Mouse (Mus musculus): ENCODE results near the gene Dctpp1. TPM values are rescaled to one million over a fixed set of nuclear protein-coding genes. Genes with fewer than 3 reads are reported as not detected.

The Dctpp1 gene
- polyA plus RNA-seq, 1 experiment from 2014 or later: 292 TPM

GRCm38 (mm10) chr7:127232622-127233367, 27.7 kb downstream of the Dctpp1 start, which contains the start of the genes Zfp553 and Sept1:
Gene Zfp553, plus strand, starts transcription at chr7:127233061.
Gene Sept1, minus strand, starts transcription at chr7:127233130.
- Histone ChIP-seq H3K27ac (replicated peaks; ENCODE audit: low read depth, low read length) (peak within 1 kb of the TSS; percentile 98), H3K27me3 (ENCODE audit: control insufficient read depth, insufficient read depth, low read length) (no peaks in the 10 kb centered on the region), H3K4me2 (ENCODE audit: low read depth, severe bottlenecking) (peak within 1 kb of the TSS; percentile 70), H3K4me3 (ENCODE audit: low read depth, low read length) (peak within 1 kb of the TSS; percentile 94), H3K4me1 (ENCODE audit: control insufficient read depth, insufficient read depth, low read length) (peaks cover 7% of the 10 kb centered on the region), H3K9ac (ENCODE audit: low read length) (peak within 1 kb of the TSS; percentile 96), H3K36me3 (ENCODE audit: control insufficient read depth, insufficient read depth, low read length) (peaks cover 39% of the 10 kb centered on the region), H3K9me3 (ENCODE audit: control insufficient read depth, low read length) (peaks cover 2% of the 10 kb centered on the region; the same call in 1 of the 2 replicates)
- ATAC-seq (ENCODE audit: insufficient number of reproducible peaks, low FRiP score, low TSS enrichment, low read depth) (peak; percentile 84), DNase-seq (ENCODE audit: low spot score) (peak; percentile 90)
- under 1% methylated on average over 63 of the region's 64 CpGs for WGBS

GRCm38 (mm10) chr7:127231826-127232621, 28.5 kb downstream of the Dctpp1 start:
- ATAC-seq (ENCODE audit: insufficient number of reproducible peaks, low FRiP score, low TSS enrichment, low read depth) (no peak), DNase-seq (ENCODE audit: low spot score) (no peak)
- WGBS: 14% methylated on average over 20 of the region's 20 CpGs
- Histone ChIP-seq H3K9me3 (ENCODE audit: control insufficient read depth, low read length) (peaks cover 2% of the 10 kb centered on the region; the same call in 1 of the 2 replicates), H3K27ac (replicated peaks; ENCODE audit: low read depth, low read length) (peak overlapping the region; percentile 98), H3K9ac (ENCODE audit: low read length) (peak overlapping the region; percentile 96), H3K4me3 (ENCODE audit: low read depth, low read length) (peak overlapping the region; percentile 94), H3K4me1 (ENCODE audit: control insufficient read depth, insufficient read depth, low read length) (peaks cover 7% of the 10 kb centered on the region), H3K36me3 (ENCODE audit: control insufficient read depth, insufficient read depth, low read length) (peaks cover 32% of the 10 kb centered on the region), H3K4me2 (ENCODE audit: low read depth, severe bottlenecking) (peak overlapping the region; percentile 70), H3K27me3 (ENCODE audit: control insufficient read depth, insufficient read depth, low read length) (no peaks in the 10 kb centered on the region)

DNA sequence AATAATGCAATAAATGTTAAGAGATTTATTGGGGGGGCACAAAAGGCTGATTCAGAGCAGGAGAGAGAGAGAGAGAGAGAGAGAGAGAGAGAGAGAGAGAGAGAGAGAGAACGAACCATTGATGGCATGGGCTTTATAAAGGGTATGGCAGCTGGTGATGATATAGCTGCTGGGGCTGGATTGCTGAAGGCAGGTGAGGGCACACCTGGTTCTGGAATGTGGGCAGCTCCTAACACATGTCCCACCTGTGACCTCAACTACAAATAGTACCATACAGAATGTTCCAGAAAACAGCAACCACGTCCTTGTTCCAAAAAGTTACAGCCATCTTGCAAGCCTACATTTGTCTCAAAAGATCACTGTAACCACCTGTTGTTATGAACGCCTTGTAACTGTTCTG, 29.1 kb downstream of the Dctpp1 start:
- Histone ChIP-seq H3K9ac (ENCODE audit: low read length) (no peak overlapping the region; the same call in 1 of the 2 replicates), H3K27ac (replicated peaks; ENCODE audit: low read depth, low read length) (no peak overlapping the region), H3K4me3 (ENCODE audit: low read depth, low read length) (peak overlapping the region; percentile 94), H3K4me2 (ENCODE audit: low read depth, severe bottlenecking) (peak overlapping the region; percentile 70), H3K36me3 (ENCODE audit: control insufficient read depth, insufficient read depth, low read length) (peaks cover 26% of the 10 kb centered on the region), H3K9me3 (ENCODE audit: control insufficient read depth, low read length) (peaks cover 2% of the 10 kb centered on the region; the same call in 1 of the 2 replicates), H3K4me1 (ENCODE audit: control insufficient read depth, insufficient read depth, low read length) (peaks cover 7% of the 10 kb centered on the region), H3K27me3 (ENCODE audit: control insufficient read depth, insufficient read depth, low read length) (no peaks in the 10 kb centered on the region)
- no peak for DNase-seq (ENCODE audit: low spot score)
- no peak for ATAC-seq (ENCODE audit: insufficient number of reproducible peaks, low FRiP score, low TSS enrichment, low read depth)
- 82% methylated on average over 3 of the region's 3 CpGs for WGBS

DNA sequence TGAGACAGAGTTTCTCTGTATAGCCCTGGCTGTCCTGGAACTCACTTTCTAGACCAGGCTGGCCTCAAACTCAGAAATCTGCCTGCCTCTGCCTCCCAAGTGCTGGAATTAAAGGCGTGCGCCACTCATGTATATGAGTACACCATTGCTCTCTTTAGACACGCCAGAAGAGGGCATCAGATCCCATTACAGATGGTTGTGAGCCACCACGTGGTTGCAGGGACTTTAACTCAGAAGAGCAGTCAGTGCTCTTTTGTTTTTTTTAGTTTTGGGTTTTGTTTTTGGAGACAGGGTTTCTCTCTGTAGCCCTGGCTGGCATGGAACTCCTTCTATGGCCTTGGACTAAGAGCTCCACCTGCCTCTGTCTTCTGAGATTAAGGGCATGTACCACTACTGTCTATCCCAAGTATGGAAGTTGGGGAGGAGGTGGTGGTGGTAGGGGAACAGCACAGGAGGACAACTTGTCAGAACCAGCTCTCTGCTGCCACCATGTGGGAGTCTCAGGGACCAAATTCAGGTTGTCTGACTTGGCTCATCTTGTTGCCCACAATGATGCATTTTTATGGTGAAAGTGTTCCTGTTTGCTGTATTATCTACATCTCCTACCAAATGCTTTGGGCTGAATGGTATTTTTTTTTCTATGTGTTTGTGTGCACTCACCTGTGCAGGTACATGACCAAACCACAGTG, 31.8 kb downstream of the Dctpp1 start:
- ATAC-seq (ENCODE audit: insufficient number of reproducible peaks, low FRiP score, low TSS enrichment, low read depth) (no peak), DNase-seq (ENCODE audit: low spot score) (peak; percentile 83)
- WGBS: 66% methylated on average over 4 of the region's 4 CpGs
- Histone ChIP-seq H3K4me3 (ENCODE audit: low read depth, low read length) (no peak overlapping the region; the same call in 1 of the 2 replicates), H3K9me3 (ENCODE audit: control insufficient read depth, low read length) (no peaks in the 10 kb centered on the region), H3K4me2 (ENCODE audit: low read depth, severe bottlenecking) (no peak overlapping the region), H3K9ac (ENCODE audit: low read length) (no peak overlapping the region), H3K27ac (replicated peaks; ENCODE audit: low read depth, low read length) (no peak overlapping the region), H3K36me3 (ENCODE audit: control insufficient read depth, insufficient read depth, low read length) (peaks cover 9% of the 10 kb centered on the region; the same call in 1 of the 2 replicates), H3K27me3 (ENCODE audit: control insufficient read depth, insufficient read depth, low read length) (no peaks in the 10 kb centered on the region), H3K4me1 (ENCODE audit: control insufficient read depth, insufficient read depth, low read length) (peaks cover 7% of the 10 kb centered on the region)

DNA sequence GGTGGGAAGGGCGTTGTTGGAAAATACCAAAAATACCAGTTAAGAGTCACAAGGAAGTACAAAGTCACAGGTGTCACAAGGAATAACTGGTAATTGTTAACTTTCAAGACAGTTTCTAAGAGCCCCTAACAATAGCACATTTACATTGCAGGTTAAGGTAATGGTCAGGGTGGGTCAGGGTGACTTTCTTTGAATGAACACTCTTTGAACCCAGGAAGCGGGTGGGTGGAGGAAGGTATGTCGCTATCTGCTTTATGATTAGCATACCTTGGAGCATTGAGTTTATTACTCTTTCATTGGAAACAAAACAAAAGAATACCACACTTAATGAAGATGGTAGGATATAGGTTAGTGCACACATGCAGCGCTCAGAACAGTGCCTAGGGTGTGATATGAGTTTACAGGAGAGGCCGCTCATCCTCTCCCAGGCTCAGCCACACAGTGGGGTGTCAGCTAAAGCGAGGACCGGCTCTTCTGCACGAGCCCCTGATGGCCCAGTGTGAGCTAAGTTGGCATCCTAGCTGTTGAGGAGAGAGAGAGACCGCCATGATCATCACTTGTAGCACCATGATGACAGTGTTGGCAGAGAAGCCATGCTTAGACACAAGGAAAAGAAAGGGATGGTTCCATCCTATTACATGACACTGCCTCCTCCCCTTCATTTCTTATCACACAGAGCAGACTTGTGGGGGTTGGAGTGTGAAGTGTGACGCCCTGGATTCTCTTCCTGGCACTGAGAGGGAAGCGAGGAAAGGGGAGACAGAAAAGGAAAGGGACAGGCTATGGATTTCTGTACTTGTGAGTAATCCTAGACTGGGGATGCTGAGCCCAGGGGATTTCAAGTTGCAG, 35.1 kb downstream of the Dctpp1 start:
- H3K9ac ChIP-seq (ENCODE audit: low read length): no peak overlapping the region
- DNase-seq (ENCODE audit: low spot score): no peak
- no peaks in the 10 kb centered on the region; the same call in 1 of the 2 replicates for H3K9me3 ChIP-seq (ENCODE audit: control insufficient read depth, low read length)
- H3K4me3 ChIP-seq (ENCODE audit: low read depth, low read length): no peak overlapping the region
- H3K4me2 ChIP-seq (ENCODE audit: low read depth, severe bottlenecking): no peak overlapping the region
- no peaks in the 10 kb centered on the region for H3K27me3 ChIP-seq (ENCODE audit: control insufficient read depth, insufficient read depth, low read length)
- WGBS: 84% methylated on average over 11 of the region's 11 CpGs
- H3K4me1 ChIP-seq (ENCODE audit: control insufficient read depth, insufficient read depth, low read length): no peaks in the 10 kb centered on the region
- no peak overlapping the region for H3K27ac ChIP-seq (replicated peaks; ENCODE audit: low read depth, low read length)
- peaks cover 9% of the 10 kb centered on the region; the same call in 1 of the 2 replicates for H3K36me3 ChIP-seq (ENCODE audit: control insufficient read depth, insufficient read depth, low read length)
- no peak for ATAC-seq (ENCODE audit: insufficient number of reproducible peaks, low FRiP score, low TSS enrichment, low read depth)

- no peak overlapping the region for H3K4me3 ChIP-seq (ENCODE audit: low read depth, low read length)
- H3K9me3 ChIP-seq (ENCODE audit: control insufficient read depth, low read length): no peaks in the 10 kb centered on the region; the same call in 1 of the 2 replicates
- no peaks in the 10 kb centered on the region for H3K4me1 ChIP-seq (ENCODE audit: control insufficient read depth, insufficient read depth, low read length)
- peaks cover 6% of the 10 kb centered on the region; the same call in 1 of the 2 replicates for H3K36me3 ChIP-seq (ENCODE audit: control insufficient read depth, insufficient read depth, low read length)
- H3K9ac ChIP-seq (ENCODE audit: low read length): no peak overlapping the region
- no peaks in the 10 kb centered on the region for H3K27me3 ChIP-seq (ENCODE audit: control insufficient read depth, insufficient read depth, low read length)
- H3K27ac ChIP-seq (replicated peaks; ENCODE audit: low read depth, low read length): no peak overlapping the region
- ATAC-seq (ENCODE audit: insufficient number of reproducible peaks, low FRiP score, low TSS enrichment, low read depth) (no peak), DNase-seq (ENCODE audit: low spot score) (no peak)
- WGBS: 88% methylated on average over 6 of the region's 6 CpGs
- no peak overlapping the region for H3K4me2 ChIP-seq (ENCODE audit: low read depth, severe bottlenecking)
These were observed 35.9 kb downstream of the Dctpp1 start for GRCm38 (mm10) chr7:127224616-127225015.

DNA sequence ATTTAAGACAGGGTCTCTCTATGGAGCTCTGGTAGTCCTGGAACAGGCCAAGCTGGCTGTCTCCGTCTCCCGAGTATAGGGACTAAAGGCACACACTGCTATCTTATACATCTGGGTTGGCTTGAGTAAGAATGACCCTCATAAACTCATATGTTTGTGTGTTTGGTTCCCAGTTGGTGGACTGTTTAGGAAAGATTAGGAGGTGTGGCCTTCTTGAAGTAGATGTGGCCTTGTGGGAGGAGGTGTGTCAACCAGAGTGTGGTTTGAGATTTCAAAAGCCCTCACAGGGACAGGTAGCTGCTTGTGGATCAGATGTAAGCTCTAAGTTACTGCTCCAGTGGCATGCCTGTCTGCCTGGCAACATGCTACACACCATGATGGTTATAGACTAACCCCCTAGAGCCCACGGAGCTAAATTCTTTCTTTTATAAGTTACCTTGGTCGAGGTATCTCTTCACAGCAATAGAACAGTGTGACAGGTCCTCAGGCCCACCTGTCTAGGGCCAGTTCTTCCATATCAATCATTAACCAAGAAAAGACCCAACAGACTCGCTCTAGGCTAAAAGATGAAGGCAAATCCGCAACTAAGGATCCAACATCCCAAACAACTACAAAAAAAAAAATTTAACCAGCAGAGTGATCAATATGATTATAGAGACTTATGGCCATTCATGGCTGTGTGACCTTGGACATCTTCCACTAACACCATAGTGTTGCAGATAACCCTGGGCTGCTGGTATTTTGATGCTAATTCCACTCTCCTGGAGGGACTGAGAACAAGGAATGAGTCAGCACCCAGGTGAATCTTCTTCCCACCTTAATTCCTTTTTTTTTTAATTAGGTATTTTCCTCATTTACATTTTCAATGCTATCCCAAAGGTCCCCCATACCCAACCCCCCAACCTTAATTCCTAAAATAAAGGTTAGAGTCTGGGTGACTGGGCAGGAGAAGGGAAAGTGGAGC, 36.7 kb downstream of the Dctpp1 start:
- Histone ChIP-seq H3K27ac (replicated peaks; ENCODE audit: low read depth, low read length) (no peak overlapping the region), H3K9ac (ENCODE audit: low read length) (no peak overlapping the region), H3K9me3 (ENCODE audit: control insufficient read depth, low read length) (no peaks in the 10 kb centered on the region; the same call in 1 of the 2 replicates), H3K4me3 (ENCODE audit: low read depth, low read length) (no peak overlapping the region), H3K4me2 (ENCODE audit: low read depth, severe bottlenecking) (no peak overlapping the region), H3K36me3 (ENCODE audit: control insufficient read depth, insufficient read depth, low read length) (peaks cover under 1% of the 10 kb centered on the region; the same call in 1 of the 2 replicates), H3K27me3 (ENCODE audit: control insufficient read depth, insufficient read depth, low read length) (no peaks in the 10 kb centered on the region), H3K4me1 (ENCODE audit: control insufficient read depth, insufficient read depth, low read length) (no peaks in the 10 kb centered on the region)
- ATAC-seq (ENCODE audit: insufficient number of reproducible peaks, low FRiP score, low TSS enrichment, low read depth) (no peak), DNase-seq (ENCODE audit: low spot score) (no peak)
- 79% methylated on average over 6 of the region's 6 CpGs for WGBS

Data from limb, embryonic 11.5 days (tissue).